Mouse (Mus musculus) hindbrain, embryonic 10.5 days (tissue): ENCODE measurements at regions not wholly inside any gene's neighbourhood (a gene's known extent, or its start where the extent isn't known, plus 50 kb on each side); places are given as distances from the start of the nearest gene placed in this dataset.

Experiments
- DNase-seq: peaks from one replicate; pipeline ENCODE4 v3.0.0-alpha.2; 2017; ENCODE audit warnings: low spot score
- H3K27ac ChIP-seq: fragments of 300-500 bp; sonication (generic); 2 replicates; pipeline ENCODE4 v1.5.1; 2016; ENCODE audit warnings: mild to moderate bottlenecking, moderate library complexity
- H3K27me3 ChIP-seq: fragments of 300-500 bp; sonication (generic); 2 replicates; pipeline ENCODE4 v1.6.1; 2016; ENCODE audit warnings: mild to moderate bottlenecking; ENCODE audit not compliant: poor library complexity, insufficient read depth, severe bottlenecking
- H3K36me3 ChIP-seq: fragments of 300-500 bp; sonication (generic); 2 replicates; pipeline ENCODE4 v1.6.1; 2016; ENCODE audit warnings: mild to moderate bottlenecking, moderate library complexity
- H3K4me1 ChIP-seq: fragments of 300-500 bp; sonication (generic); replicated peaks from 2 replicates; pipeline ENCODE4 v1.6.1; 2016; ENCODE audit warnings: mild to moderate bottlenecking
- H3K4me3 ChIP-seq: fragments of 300-500 bp; sonication (generic); 2 replicates; pipeline ENCODE4 v1.5.1; 2016; ENCODE audit warnings: mild to moderate bottlenecking, moderate library complexity
- H3K9me3 ChIP-seq: fragments of 300-500 bp; sonication (generic); 2 replicates; pipeline ENCODE4 v1.6.1; 2016; ENCODE audit warnings: mild to moderate bottlenecking, moderate library complexity
- WGBS: fragments of 180-500 bp; shearing (Covaris S2); methylation state at CpG from one replicate; pipeline ENCODE4 v1.1.7; 2016; 5-methylcytosine and 5-hydroxymethylcytosine counted together

DNA sequence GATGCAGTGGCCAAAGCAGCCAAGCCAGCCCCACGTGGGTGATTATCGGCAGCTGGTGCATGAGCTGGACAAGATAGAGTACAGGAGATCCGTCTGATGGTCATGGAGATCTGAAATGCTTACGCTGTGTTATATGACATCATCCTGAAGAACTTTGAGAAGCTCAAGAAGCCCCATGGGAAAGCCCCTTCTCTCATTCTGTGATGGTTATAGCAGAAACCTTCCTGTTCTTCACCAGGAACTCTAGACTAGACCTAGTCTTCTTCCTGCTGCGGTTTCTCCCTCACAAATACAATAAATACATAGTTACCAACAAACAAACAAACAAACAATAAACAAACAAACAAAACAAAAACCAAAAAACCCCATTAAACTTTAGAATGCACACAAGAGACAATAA is 220.7 kb upstream of the Ptger4 start:
- H3K4me1 ChIP-seq: 0 out of 2 replicates have a peak, but pooled peaks cover 7% of the 10 kb centered on the region
- H3K27me3 ChIP-seq: no peaks in the 10 kb centered on the region
- no peak overlapping the region for H3K4me3 ChIP-seq
- DNase-seq: no peak
- no peak overlapping the region for H3K27ac ChIP-seq
- 86% methylated on average over 5 of the region's 5 CpGs for WGBS
- H3K36me3 ChIP-seq: no peaks in the 10 kb centered on the region
- H3K9me3 ChIP-seq: no peaks in the 10 kb centered on the region

DNA sequence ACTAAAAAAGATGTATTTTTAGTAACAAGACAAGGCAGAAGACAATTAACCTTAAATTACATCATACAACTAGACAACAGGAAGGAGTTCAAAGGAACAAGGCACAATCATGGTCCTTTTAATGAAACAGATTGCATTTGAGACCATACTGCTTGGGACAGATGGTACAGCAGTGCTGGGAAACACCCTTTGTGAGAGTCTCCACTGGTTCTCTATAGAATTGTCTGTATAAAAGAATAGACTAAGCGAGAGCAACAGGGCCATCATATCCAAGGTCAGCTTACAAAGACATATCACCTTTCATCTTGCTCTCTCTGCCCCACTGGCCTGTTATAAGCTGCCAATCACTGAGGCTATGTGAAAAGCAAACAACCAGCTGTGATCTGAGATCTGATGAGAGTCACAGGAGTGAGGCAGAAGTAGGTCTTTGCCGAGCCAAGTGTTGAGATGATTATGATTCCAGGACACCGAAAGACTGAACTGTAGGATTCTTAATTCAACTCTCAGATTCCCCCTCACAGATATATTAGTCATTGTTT is 224.6 kb upstream of the Ptger4 start:
- Histone ChIP-seq H3K4me1 (0 out of 2 replicates have a peak, but pooled peaks cover 7% of the 10 kb centered on the region), H3K27ac (no peak overlapping the region), H3K9me3 (no peaks in the 10 kb centered on the region), H3K4me3 (no peak overlapping the region), H3K27me3 (no peaks in the 10 kb centered on the region), H3K36me3 (no peaks in the 10 kb centered on the region)
- 48% methylated on average over 3 of the region's 3 CpGs for WGBS
- peak; percentile 20 for DNase-seq

DNA sequence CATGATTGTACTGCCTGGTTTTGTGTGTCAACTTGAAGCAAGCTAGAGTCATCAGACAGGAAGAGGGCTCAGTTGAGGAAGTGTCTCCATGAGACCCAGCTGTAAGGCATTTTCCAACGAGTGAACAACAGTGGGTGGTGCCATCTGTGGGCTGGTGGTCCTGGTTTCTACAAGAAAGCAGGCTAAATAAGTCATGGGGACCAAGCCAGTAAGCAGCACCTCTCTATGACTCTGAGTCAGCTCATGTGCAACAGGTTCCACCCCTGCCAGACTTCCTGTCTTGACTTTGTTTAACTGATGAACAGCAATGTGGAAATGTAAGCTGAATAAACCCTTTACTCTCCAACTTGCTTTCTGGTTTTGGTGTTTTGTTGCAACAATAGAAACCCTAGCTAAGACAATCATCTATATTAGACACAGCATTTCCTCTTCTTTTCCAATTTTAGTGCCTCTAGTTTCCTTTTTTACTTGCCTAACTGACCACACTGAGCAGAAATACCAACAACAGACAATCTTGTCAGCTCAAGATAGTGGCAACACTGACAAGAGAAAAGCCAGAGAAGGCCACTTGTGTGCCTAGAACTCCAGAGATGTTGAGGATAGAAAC is 231.5 kb upstream of the Ptger4 start:
- WGBS: 72% methylated on average over 1 of the region's 1 CpGs
- Histone ChIP-seq H3K27ac (no peak overlapping the region), H3K4me1 (no peaks in the 10 kb centered on the region)

DNA sequence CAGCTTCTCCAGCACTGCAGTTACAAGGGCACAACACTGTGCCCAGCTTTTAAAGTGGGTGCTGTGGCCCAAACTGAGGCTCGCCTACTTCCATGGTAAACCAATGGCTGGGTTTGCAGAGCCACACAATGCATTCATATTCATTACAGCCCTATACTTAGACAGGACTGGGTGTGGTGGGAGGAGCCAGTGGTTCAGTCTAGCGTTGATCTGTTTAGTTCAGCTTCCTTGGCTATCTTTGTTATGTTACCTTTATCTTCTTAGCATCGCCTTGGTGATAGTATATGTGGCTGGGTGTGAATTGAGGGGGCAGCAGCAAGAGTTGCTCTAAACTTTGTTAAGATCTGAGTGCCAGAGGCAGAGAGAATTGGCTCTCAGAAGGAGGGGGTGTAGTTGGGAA is 249.3 kb upstream of the Ptger4 start:
- 72% methylated on average over 3 of the region's 3 CpGs for WGBS
- H3K9me3 ChIP-seq: no peaks in the 10 kb centered on the region

More for the DNA sequence above, 231.5 kb upstream of the Ptger4 start:
- H3K4me3 ChIP-seq: no peak overlapping the region
- H3K36me3 ChIP-seq: no peaks in the 10 kb centered on the region
- no peaks in the 10 kb centered on the region for H3K9me3 ChIP-seq
- H3K27me3 ChIP-seq: no peaks in the 10 kb centered on the region
- no peak for DNase-seq

DNA sequence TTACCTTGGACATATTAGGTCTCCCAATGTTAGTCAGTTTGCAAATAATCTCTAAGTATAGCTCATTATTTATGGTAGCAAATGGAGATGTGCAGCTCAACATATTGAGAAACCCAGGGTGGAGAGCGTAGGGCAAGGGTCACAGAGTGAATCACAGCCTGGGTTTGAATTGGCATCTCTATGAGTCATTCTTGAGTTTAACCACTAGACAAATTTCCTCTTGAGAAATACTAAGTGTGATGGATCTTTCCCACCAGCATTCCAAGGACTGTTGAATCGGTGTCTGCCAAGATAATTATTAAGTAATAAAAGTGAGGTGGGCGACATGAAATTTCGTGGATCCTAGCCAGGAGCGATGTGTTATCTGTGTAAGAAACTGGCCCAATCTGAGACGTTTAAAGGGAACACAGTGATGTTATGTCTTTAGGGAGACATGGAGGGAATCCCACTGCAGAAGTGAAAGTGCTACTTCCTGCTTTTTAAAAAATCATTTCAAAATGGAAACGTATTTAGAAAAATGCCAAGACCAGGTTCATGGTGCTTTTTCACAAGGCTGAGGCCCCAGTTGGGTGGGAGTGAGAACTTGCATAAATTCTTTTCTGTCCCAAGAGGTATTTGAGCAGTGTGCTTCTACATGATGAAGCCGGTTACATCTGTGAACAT is 251.3 kb upstream of the Ptger4 start:
- 93% methylated on average over 8 of the region's 8 CpGs for WGBS
- Histone ChIP-seq H3K27me3 (no peaks in the 10 kb centered on the region), H3K4me1 (no peaks in the 10 kb centered on the region), H3K36me3 (no peaks in the 10 kb centered on the region), H3K4me3 (no peak overlapping the region), H3K9me3 (no peaks in the 10 kb centered on the region), H3K27ac (no peak overlapping the region)
- no peak for DNase-seq

More for the DNA sequence above, 249.3 kb upstream of the Ptger4 start:
- Histone ChIP-seq H3K36me3 (no peaks in the 10 kb centered on the region), H3K4me1 (no peaks in the 10 kb centered on the region), H3K27me3 (no peaks in the 10 kb centered on the region), H3K4me3 (no peak overlapping the region), H3K27ac (no peak overlapping the region)
- DNase-seq: no peak

DNA sequence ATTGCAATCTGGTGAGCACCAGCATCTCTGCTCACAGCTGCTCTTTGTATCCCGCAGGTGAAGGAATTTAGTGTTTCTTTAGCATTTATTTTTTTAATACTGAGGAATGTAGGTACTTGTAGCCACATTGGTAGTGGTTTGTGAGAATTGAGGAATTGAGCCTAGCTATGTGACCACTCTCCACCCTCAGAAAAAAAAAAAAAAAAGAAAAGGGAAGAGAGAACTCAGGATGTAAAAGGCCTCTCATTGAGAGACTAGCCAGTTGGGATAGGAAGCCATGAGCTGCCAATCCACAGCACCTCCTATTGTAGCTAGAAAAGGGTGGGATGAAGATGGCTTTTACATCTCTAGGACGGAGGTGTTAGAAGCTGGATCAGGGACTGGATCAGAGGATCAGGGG is 252.0 kb upstream of the Ptger4 start:
- H3K4me1 ChIP-seq: no peaks in the 10 kb centered on the region
- H3K9me3 ChIP-seq: no peaks in the 10 kb centered on the region
- H3K27ac ChIP-seq: no peak overlapping the region
- H3K4me3 ChIP-seq: no peak overlapping the region
- H3K36me3 ChIP-seq: no peaks in the 10 kb centered on the region
- DNase-seq: no peak
- H3K27me3 ChIP-seq: no peaks in the 10 kb centered on the region
- 84% methylated on average over 2 of the region's 2 CpGs for WGBS

DNA sequence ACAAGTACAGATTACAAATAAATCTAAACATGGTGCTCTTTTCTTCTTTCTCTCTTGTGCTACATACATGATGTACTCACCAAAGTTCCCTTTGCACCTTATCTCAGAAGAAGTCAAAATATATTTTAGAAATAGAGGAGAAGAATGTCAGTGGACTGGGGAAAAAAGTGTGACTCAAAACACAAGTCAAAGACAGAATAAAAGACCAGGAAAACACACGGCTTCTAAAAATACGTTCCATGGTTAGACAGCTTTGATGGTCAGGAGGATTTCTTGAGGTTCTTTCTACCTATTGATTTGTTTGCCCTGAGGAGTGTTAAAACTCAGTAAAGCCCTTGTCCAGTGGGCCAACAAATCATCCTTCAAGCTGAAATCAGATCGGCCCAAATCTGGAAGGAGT is 260.5 kb upstream of the Ptger4 start:
- no peak overlapping the region for H3K4me3 ChIP-seq
- no peak for DNase-seq
- 89% methylated on average over 3 of the region's 3 CpGs for WGBS
- H3K27ac ChIP-seq: no peak overlapping the region
- H3K36me3 ChIP-seq: no peaks in the 10 kb centered on the region
- H3K9me3 ChIP-seq: no peaks in the 10 kb centered on the region
- H3K27me3 ChIP-seq: no peaks in the 10 kb centered on the region
- no peaks in the 10 kb centered on the region for H3K4me1 ChIP-seq

DNA sequence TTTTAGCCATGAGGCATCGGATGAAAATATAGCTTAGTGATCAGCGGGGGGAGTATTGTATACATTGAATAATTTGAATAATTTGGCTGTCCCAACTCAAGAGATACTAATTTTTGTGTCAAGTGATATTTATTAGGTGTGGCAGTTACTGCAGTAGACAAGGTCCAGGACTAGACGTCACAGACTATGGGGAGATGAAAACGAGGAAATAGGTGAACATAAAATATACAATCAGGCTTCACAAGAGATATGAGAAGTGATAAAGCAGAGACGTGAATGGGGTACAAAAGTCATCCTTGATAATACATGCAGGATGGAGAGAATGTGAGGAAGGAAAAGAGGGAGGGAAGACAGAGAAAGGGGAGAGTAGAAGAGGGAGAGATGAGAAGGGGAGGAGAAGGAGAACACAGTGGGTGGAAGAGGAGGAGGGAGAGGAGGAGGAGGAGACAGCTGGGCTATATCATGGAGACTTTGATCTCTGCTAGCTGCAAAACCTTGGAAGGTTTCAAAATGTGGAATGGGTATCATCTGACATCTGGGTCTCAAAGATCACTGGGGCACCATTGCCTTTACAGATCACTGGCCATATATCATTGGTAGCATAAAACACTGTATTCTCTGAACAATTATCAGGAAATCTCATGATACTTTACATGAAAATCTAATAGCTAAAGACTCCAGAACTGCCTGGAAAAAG is 263.0 kb upstream of the Ptger4 start:
- WGBS: 88% methylated on average over 5 of the region's 5 CpGs
- H3K27me3 ChIP-seq: no peaks in the 10 kb centered on the region

DNA sequence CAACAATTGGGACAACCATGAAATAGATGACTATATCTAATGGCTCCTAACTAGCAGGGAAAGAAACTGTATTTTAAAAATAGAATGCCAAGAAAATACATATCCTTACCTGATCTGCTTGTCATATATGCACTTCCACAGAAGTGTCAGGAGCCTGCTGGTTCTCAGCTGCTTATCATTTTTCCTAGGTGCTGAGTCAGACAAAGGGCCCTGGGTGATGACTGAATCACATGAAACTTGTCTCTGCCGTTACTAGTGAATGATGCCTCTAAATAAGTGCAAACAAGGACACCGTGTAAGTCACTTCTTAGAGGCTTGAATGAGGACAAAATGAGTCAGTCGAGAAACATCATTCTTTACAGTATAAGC is 263.5 kb upstream of the Ptger4 start:
- DNase-seq: no peak
- Histone ChIP-seq H3K36me3 (no peaks in the 10 kb centered on the region), H3K4me3 (no peak overlapping the region), H3K27me3 (no peaks in the 10 kb centered on the region), H3K27ac (no peak overlapping the region), H3K9me3 (no peaks in the 10 kb centered on the region), H3K4me1 (no peaks in the 10 kb centered on the region)
- 92% methylated on average over 3 of the region's 3 CpGs for WGBS

More for the DNA sequence above, 263.0 kb upstream of the Ptger4 start:
- DNase-seq: no peak
- no peaks in the 10 kb centered on the region for H3K36me3 ChIP-seq
- no peak overlapping the region for H3K27ac ChIP-seq
- H3K9me3 ChIP-seq: no peaks in the 10 kb centered on the region
- no peak overlapping the region for H3K4me3 ChIP-seq
- no peaks in the 10 kb centered on the region for H3K4me1 ChIP-seq

DNA sequence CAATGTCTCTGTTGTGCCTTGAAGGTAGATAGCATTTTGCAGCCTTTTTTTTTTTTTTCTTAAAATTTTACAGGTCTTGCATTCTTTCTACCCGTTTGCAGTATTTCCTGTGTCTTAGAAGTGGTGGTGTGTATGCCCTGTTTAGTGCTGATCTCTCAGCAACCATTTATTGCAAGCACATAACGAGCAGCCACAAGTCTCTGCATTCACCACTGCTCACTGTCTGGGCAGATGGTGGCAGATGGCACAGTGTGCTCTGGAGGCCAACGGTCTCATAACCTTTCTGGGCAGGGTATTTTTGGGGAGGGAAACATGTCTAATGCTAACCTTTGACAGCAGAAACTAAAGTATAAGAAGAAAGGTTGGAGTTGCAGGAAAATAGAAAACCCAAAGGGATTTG is 266.1 kb upstream of the Ptger4 start:
- WGBS: 64% methylated on average over 3 of the region's 3 CpGs

DNA sequence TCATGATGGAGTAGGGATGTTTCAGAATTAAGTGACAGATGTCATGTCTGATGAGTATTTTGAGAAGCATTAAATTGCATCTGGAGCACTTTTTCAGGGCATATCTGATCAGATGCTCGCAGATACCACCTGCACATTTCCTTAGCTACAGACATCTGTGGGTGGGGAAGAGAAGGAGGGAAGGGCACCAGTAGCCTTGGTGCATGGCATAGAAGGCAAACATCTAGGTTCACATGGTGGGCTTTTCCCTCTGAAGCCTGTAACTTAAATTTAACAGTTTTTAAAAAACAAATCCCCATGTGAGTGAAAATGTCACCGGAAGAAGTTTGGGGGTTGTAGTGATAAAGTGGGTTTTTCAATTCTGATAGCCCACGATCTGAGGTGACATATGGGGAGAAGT is 267.1 kb upstream of the Ptger4 start:
- Histone ChIP-seq H3K36me3 (no peaks in the 10 kb centered on the region), H3K4me1 (peaks cover 5% of the 10 kb centered on the region; the same call in 1 of the 2 replicates), H3K27me3 (no peaks in the 10 kb centered on the region), H3K9me3 (no peaks in the 10 kb centered on the region), H3K4me3 (no peak overlapping the region), H3K27ac (no peak overlapping the region)
- 86% methylated on average over 3 of the region's 3 CpGs for WGBS
- no peak for DNase-seq

More for the DNA sequence above, 266.1 kb upstream of the Ptger4 start:
- Histone ChIP-seq H3K4me3 (no peak overlapping the region), H3K27ac (no peak overlapping the region), H3K36me3 (no peaks in the 10 kb centered on the region), H3K27me3 (no peaks in the 10 kb centered on the region), H3K4me1 (peaks cover 5% of the 10 kb centered on the region; the same call in 1 of the 2 replicates), H3K9me3 (no peaks in the 10 kb centered on the region)
- no peak for DNase-seq

DNA sequence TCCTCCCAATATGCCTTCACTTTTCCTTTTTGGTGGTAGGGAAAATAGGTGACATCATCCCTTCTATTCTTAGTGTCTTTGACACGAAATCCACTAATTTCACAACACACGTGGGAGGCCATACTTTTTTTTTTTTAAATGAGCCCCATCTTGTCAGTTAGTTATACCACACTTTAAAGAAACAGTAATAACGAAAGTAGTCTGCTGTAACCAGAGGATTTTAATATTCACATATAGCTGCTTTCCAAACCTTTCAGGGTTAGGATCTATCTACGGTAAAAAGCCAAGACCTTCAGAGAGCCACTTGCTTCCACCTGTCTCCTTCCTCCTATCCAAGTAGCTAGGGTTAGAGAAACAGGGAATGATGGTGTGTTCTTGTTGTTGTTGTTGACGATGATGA is 268.6 kb upstream of the Ptger4 start:
- Histone ChIP-seq H3K27ac (no peak overlapping the region), H3K36me3 (no peaks in the 10 kb centered on the region), H3K9me3 (no peaks in the 10 kb centered on the region), H3K27me3 (no peaks in the 10 kb centered on the region), H3K4me3 (no peak overlapping the region), H3K4me1 (peaks cover 5% of the 10 kb centered on the region; the same call in 1 of the 2 replicates)
- no peak for DNase-seq
- 88% methylated on average over 5 of the region's 5 CpGs for WGBS

DNA sequence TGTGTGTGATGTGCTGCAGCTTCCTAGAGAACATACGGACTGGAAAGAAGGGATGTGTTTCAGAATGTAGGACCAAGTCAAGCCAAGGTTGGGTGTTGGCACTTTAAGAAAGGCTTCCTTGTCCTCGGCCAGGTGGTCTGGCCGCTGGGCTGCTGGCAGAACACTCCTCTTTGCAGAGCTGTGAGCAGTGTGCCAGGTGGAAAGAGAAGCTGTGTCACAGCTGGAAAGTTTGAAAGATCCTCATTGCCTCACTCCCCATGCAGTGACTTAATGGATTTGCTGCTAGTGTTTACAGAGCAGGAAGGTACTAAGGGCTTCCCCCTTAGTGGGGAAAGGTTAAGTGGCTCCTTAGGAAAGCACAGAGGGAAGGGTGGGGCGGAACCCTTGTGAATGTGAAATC is 269.2 kb upstream of the Ptger4 start:
- 66% methylated on average over 4 of the region's 4 CpGs for WGBS
- DNase-seq: no peak

More for the DNA sequence above, 269.2 kb upstream of the Ptger4 start:
- H3K36me3 ChIP-seq: no peaks in the 10 kb centered on the region
- peaks cover 5% of the 10 kb centered on the region; the same call in 1 of the 2 replicates for H3K4me1 ChIP-seq
- no peaks in the 10 kb centered on the region for H3K9me3 ChIP-seq
- H3K4me3 ChIP-seq: no peak overlapping the region
- H3K27ac ChIP-seq: no peak overlapping the region
- H3K27me3 ChIP-seq: no peaks in the 10 kb centered on the region
